Mouse (Mus musculus): ENCODE results near the gene Sh3bp1. TPM values are rescaled to one million over a fixed set of nuclear protein-coding genes. Genes with fewer than 3 reads are reported as not detected.
A peak's percentile ranks its signal among the peaks of the same experiment; 100 is the strongest.

The Sh3bp1 gene
- polyA plus RNA-seq, 1 experiment from 2014 or later: 3.6 TPM

GRCm38 (mm10) chr15:78903243-78903642 lies 3.7 kb downstream of the Sh3bp1 start:
- peak; percentile 15; the same call in 1 of the 2 replicates for ATAC-seq (replicated peaks)
- 2% methylated on average over 2 of the region's 2 CpGs for WGBS
- H3K4me3 ChIP-seq: no peak overlapping the region
- H3K4me1 ChIP-seq: peaks cover 15% of the 10 kb centered on the region
- H3K9ac ChIP-seq (replicated peaks): no peak overlapping the region
- no peak overlapping the region for H3K27ac ChIP-seq (replicated peaks)
- no peaks in the 10 kb centered on the region for H3K9me3 ChIP-seq
- H3K27me3 ChIP-seq: no peaks in the 10 kb centered on the region; the same call in 1 of the 2 replicates
- no peaks in the 10 kb centered on the region for H3K36me3 ChIP-seq
- H3K4me2 ChIP-seq (replicated peaks): no peak overlapping the region

- Histone ChIP-seq H3K27ac (replicated peaks) (no peak overlapping the region), H3K9me3 (no peaks in the 10 kb centered on the region), H3K4me2 (replicated peaks) (no peak overlapping the region), H3K4me3 (no peak overlapping the region), H3K9ac (replicated peaks) (no peak overlapping the region), H3K4me1 (peaks cover 5% of the 10 kb centered on the region), H3K36me3 (no peaks in the 10 kb centered on the region), H3K27me3 (no peaks in the 10 kb centered on the region)
- WGBS: 85% methylated on average over 7 of the region's 7 CpGs
- ATAC-seq (replicated peaks): no peak
Observed at GRCm38 (mm10) chr15:78908399-78908798, 8.8 kb downstream of the Sh3bp1 start.

DNA sequence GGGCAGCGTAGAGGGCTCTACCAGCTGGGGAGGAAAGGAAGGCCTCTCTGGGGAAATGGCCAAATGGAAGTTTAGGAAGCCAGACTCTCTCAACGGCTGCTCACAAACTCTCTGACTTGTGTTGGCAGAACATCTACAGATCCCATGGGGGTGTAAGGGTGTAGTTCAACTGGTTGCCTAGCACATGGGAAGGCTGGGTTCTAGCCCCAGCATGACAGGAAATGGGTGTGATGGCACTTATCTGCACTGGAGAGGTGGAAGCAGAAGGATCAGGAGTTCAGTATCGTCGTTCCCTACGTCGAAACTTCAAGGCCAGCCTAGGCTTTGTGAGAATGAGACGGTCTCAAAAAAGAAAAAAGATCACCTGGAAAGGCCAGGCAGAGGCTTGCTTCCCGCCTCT lies 9.4 kb downstream of the Sh3bp1 start:
- ATAC-seq (replicated peaks): no peak
- Histone ChIP-seq H3K4me1 (peaks cover 6% of the 10 kb centered on the region), H3K4me2 (replicated peaks) (no peak overlapping the region), H3K9me3 (no peaks in the 10 kb centered on the region), H3K27me3 (no peaks in the 10 kb centered on the region), H3K9ac (replicated peaks) (no peak overlapping the region), H3K27ac (replicated peaks) (no peak overlapping the region), H3K36me3 (no peaks in the 10 kb centered on the region), H3K4me3 (no peak overlapping the region)
- 92% methylated on average over 8 of the region's 8 CpGs for WGBS

GRCm38 (mm10) chr15:78912040-78912439 lies 12.5 kb downstream of the Sh3bp1 start:
- Histone ChIP-seq H3K4me2 (replicated peaks) (no peak overlapping the region), H3K27me3 (no peaks in the 10 kb centered on the region), H3K9ac (replicated peaks) (no peak overlapping the region), H3K36me3 (no peaks in the 10 kb centered on the region), H3K4me3 (no peak overlapping the region), H3K27ac (replicated peaks) (no peak overlapping the region), H3K9me3 (no peaks in the 10 kb centered on the region), H3K4me1 (peaks cover 31% of the 10 kb centered on the region)
- WGBS: 29% methylated on average over 9 of the region's 9 CpGs
- ATAC-seq (replicated peaks): no peak

DNA sequence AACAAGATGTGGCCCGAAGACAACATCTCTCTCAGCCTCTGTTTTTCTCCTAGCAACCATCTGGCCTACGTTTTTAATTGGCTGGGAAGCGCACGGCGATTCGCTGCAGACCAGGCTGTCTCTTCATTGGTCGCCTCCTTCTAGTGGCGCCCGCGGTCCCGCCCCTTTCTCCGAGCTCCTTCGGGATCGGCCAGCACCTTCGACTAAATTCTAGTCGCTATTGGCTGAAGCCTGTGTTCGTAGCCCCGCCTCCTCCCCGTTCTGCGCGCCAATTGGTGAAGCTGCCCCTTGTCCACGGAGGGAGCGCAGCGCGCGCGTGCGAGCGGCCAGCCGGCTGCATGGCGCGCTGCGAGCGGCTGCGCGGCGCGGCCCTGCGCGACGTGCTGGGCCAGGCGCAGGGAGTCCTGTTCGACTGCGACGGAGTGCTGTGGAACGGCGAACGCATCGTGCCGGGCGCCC lies 14.1 kb downstream of the Sh3bp1 start, which contains the start of gene Pdxp:
TSS of gene Pdxp (plus strand) at position 288 of the 459 bp plus-strand sequence.
- Histone ChIP-seq H3K9me3 (no peaks in the 10 kb centered on the region), H3K27me3 (no peaks in the 10 kb centered on the region), H3K27ac (replicated peaks) (peak within 1 kb of the TSS; percentile 95), H3K4me1 (peaks cover 37% of the 10 kb centered on the region), H3K4me3 (peak within 1 kb of the TSS; percentile 67), H3K36me3 (peaks cover 5% of the 10 kb centered on the region; the same call in 1 of the 2 replicates), H3K4me2 (replicated peaks) (peak within 1 kb of the TSS; percentile 70), H3K9ac (replicated peaks) (peak within 1 kb of the TSS; percentile 74)
- ATAC-seq (replicated peaks): peak; percentile 96
- WGBS: under 1% methylated on average over 50 of the region's 51 CpGs

DNA sequence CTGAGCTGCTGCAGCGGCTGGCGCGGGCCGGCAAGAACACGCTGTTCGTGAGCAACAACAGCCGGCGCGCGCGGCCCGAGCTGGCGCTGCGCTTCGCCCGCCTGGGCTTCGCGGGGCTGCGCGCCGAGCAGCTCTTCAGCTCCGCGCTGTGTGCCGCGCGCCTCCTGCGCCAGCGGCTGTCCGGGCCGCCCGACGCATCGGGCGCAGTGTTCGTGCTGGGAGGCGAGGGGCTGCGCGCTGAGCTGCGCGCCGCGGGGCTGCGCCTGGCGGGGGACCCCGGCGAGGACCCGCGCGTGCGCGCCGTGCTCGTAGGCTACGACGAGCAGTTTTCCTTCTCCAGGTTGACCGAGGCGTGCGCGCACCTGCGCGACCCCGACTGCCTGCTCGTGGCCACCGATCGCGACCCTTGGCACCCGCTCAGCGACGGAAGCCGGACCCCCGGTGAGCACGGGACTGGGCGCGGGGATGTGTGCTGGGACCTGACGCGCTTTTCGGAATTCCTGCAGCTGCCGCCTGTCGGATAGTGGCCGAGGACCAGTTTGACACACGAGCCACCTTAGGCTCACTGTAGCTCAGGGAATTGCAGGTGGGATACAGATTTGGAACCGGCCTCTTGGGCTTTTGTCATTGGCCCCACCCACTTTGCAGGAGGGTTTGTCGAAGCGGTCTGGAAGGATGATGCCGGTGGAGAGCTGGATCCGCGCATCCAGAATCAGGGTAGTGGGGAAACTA lies 14.7 kb downstream of the Sh3bp1 start:
- H3K4me3 ChIP-seq: peak overlapping the region; percentile 67
- H3K9ac ChIP-seq (replicated peaks): peak overlapping the region; percentile 74
- H3K27ac ChIP-seq (replicated peaks): peak overlapping the region; percentile 95
- peaks cover 37% of the 10 kb centered on the region for H3K4me1 ChIP-seq
- peaks cover 10% of the 10 kb centered on the region for H3K36me3 ChIP-seq
- no peaks in the 10 kb centered on the region for H3K9me3 ChIP-seq
- no peaks in the 10 kb centered on the region for H3K27me3 ChIP-seq
- H3K4me2 ChIP-seq (replicated peaks): peak overlapping the region; percentile 70
- ATAC-seq (replicated peaks): peak; percentile 77
- WGBS: under 1% methylated on average over 87 of the region's 87 CpGs

- Histone ChIP-seq H3K9ac (replicated peaks) (peak overlapping the region; percentile 74), H3K4me2 (replicated peaks) (peak overlapping the region; percentile 70), H3K4me3 (peak overlapping the region; percentile 67), H3K27me3 (no peaks in the 10 kb centered on the region), H3K4me1 (peaks cover 37% of the 10 kb centered on the region), H3K9me3 (no peaks in the 10 kb centered on the region), H3K36me3 (peaks cover 18% of the 10 kb centered on the region), H3K27ac (replicated peaks) (peak overlapping the region; percentile 95)
- ATAC-seq (replicated peaks): no peak
- 44% methylated on average over 8 of the region's 8 CpGs for WGBS
Observed at GRCm38 (mm10) chr15:78914823-78915659, 15.5 kb downstream of the Sh3bp1 start.

GRCm38 (mm10) chr15:78915660-78916017 lies 16.1 kb downstream of the Sh3bp1 start:
- H3K4me2 ChIP-seq (replicated peaks): peak overlapping the region; percentile 70
- WGBS: 7% methylated on average over 8 of the region's 8 CpGs
- H3K4me3 ChIP-seq: peak overlapping the region; percentile 67
- H3K4me1 ChIP-seq: peaks cover 37% of the 10 kb centered on the region
- peak; percentile 24 for ATAC-seq (replicated peaks)
- H3K27ac ChIP-seq (replicated peaks): peak overlapping the region; percentile 71
- no peaks in the 10 kb centered on the region for H3K9me3 ChIP-seq
- peak overlapping the region; percentile 74 for H3K9ac ChIP-seq (replicated peaks)
- peaks cover 18% of the 10 kb centered on the region for H3K36me3 ChIP-seq
- H3K27me3 ChIP-seq: no peaks in the 10 kb centered on the region

GRCm38 (mm10) chr15:78916052-78916826 lies 16.7 kb downstream of the Sh3bp1 start:
- no peak for ATAC-seq (replicated peaks)
- Histone ChIP-seq H3K27ac (replicated peaks) (peak overlapping the region; percentile 71), H3K27me3 (no peaks in the 10 kb centered on the region), H3K9ac (replicated peaks) (peak overlapping the region; percentile 74), H3K4me3 (peak overlapping the region; percentile 67), H3K4me1 (peaks cover 37% of the 10 kb centered on the region), H3K9me3 (no peaks in the 10 kb centered on the region), H3K36me3 (peaks cover 18% of the 10 kb centered on the region), H3K4me2 (replicated peaks) (peak overlapping the region; percentile 70)
- 32% methylated on average over 12 of the region's 12 CpGs for WGBS

DNA sequence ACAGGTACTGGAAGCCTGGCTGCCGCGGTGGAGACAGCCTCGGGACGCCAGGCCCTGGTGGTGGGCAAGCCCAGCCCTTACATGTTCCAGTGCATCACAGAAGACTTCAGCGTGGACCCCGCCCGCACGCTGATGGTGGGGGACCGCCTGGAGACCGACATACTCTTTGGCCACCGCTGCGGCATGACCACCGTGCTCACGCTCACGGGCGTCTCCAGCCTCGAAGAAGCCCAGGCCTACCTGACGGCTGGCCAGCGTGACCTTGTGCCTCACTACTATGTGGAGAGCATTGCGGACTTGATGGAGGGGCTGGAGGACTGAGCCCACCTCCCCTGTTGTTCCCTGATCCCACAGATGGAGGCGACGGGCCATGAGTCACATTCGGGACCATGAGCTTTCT lies 18.6 kb downstream of the Sh3bp1 start:
- H3K9ac ChIP-seq (replicated peaks): no peak overlapping the region
- no peaks in the 10 kb centered on the region for H3K27me3 ChIP-seq
- no peak for ATAC-seq (replicated peaks)
- H3K4me1 ChIP-seq: peaks cover 35% of the 10 kb centered on the region
- H3K9me3 ChIP-seq: no peaks in the 10 kb centered on the region
- no peak overlapping the region for H3K4me2 ChIP-seq (replicated peaks)
- H3K4me3 ChIP-seq: no peak overlapping the region
- 93% methylated on average over 23 of the region's 23 CpGs for WGBS
- H3K27ac ChIP-seq (replicated peaks): no peak overlapping the region
- peaks cover 18% of the 10 kb centered on the region for H3K36me3 ChIP-seq

- Histone ChIP-seq H3K9ac (replicated peaks) (no peak overlapping the region), H3K4me1 (peaks cover 27% of the 10 kb centered on the region), H3K4me3 (no peak overlapping the region), H3K27me3 (no peaks in the 10 kb centered on the region), H3K9me3 (no peaks in the 10 kb centered on the region), H3K4me2 (replicated peaks) (no peak overlapping the region), H3K27ac (replicated peaks) (no peak overlapping the region), H3K36me3 (peaks cover 18% of the 10 kb centered on the region)
- WGBS: 84% methylated on average over 12 of the region's 12 CpGs
- no peak for ATAC-seq (replicated peaks)
Observed at GRCm38 (mm10) chr15:78919914-78920313, 20.3 kb downstream of the Sh3bp1 start.
